In the genomic region with DNA sequence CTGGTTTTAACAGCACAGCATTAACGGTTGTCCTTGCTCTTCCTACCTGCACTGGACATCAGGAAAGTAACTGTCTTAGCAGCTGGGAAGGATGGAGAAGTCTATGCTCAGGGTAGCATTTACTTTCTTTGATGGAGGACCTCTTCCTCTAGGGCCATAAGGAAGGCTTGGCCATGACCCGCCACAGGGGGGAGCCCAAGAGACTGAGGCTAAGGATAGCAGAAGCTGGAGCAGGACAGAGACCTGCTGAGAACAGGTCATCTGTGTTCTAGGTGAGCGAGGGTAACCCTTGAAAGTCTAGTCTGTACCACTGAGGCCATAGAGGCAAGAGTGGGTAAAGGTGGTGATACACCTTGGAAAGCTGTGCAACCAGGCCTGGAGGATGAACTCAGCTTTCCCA, we compare ENCODE assay signal across 9 mouse cellular contexts. TPM values are rescaled to one million over a fixed set of nuclear protein-coding genes. Genes with fewer than 3 reads are reported as not detected.
DNase-seq lines count a peak whose midpoint lies in the region; ATAC-seq and TF ChIP-seq lines count a peak whose summit lies in the region.
"Had no signal": no experiment of that assay in that cellular context is flagged by ENCODE, and none has a peak within 500 bp of the region (broad histone marks: within the 10 kb centered on the region; RNA-seq: fewer than 3 reads in every experiment).

No protein-coding gene starts in this region.

- H3K9ac ChIP-seq in heart, embryonic 11.5 days (ENCODE audit: low read depth, low read length) = no peak overlapping the region
- H3K9ac ChIP-seq in intestine, embryonic 16.5 days (ENCODE audit: low read depth, low read length) = no peak overlapping the region
- H3K9ac ChIP-seq: hindbrain, embryonic 15.5 days had no signal

- ATAC-seq in heart, embryonic 11.5 days (replicated peaks; ENCODE audit: insufficient number of reproducible peaks, low FRiP score, low TSS enrichment) = no peak
- no peak for ATAC-seq in intestine, embryonic 16.5 days

- no peaks in the 10 kb centered on the region for H3K27me3 ChIP-seq in heart, embryonic 11.5 days (ENCODE audit: control insufficient read depth, insufficient read depth, low read length)
- no peaks in the 10 kb centered on the region for H3K27me3 ChIP-seq in small intestine, adult 2 months (ENCODE audit: control insufficient read depth, insufficient read depth, low read length)
- H3K27me3 ChIP-seq in intestine, embryonic 16.5 days (replicated peaks; ENCODE audit: control insufficient read depth, insufficient read depth, low read length) = no peaks in the 10 kb centered on the region
- H3K27me3 ChIP-seq: hindbrain, embryonic 15.5 days had no signal

- no peak overlapping the region for H3K27ac ChIP-seq in heart, embryonic 11.5 days (ENCODE audit: low read depth, low read length)
- H3K27ac ChIP-seq in cortical plate, adult 2 months (ENCODE audit: insufficient read depth, low read length) = no peak overlapping the region
- H3K27ac ChIP-seq in small intestine, adult 2 months (ENCODE audit: insufficient read depth, low read depth, low read length) = no peak overlapping the region
- H3K27ac ChIP-seq in intestine, embryonic 16.5 days (ENCODE audit: low read length) = no peak overlapping the region
- H3K27ac ChIP-seq: hindbrain, embryonic 15.5 days had no signal

- TF ChIP-seq CTCF in cortical plate, adult 2 months (IDR thresholded peaks at IDR 0.05; ENCODE audit: extremely low read depth, insufficient read depth, low read length) = peak; percentile 59
- TF ChIP-seq CTCF in small intestine, adult 2 months (IDR thresholded peaks at IDR 0.05; ENCODE audit: extremely low read depth, insufficient read length, insufficient replicate concordance, low read depth, low read length) = peak; percentile 38; the same call in 1 of the 2 replicates

- no peaks in the 10 kb centered on the region for H3K36me3 ChIP-seq in heart, embryonic 11.5 days (ENCODE audit: control insufficient read depth, insufficient read depth, low read length)
- no peaks in the 10 kb centered on the region for H3K36me3 ChIP-seq in small intestine, adult 2 months (ENCODE audit: control insufficient read depth, insufficient read depth, low read length)
- H3K36me3 ChIP-seq in intestine, embryonic 16.5 days (ENCODE audit: control insufficient read depth, insufficient read depth, low read length) = no peaks in the 10 kb centered on the region
- H3K36me3 ChIP-seq: hindbrain, embryonic 15.5 days had no signal

- TF ChIP-seq POLR2A in cortical plate, adult 2 months (IDR thresholded peaks at IDR 0.05; ENCODE audit: extremely low read depth, insufficient read depth, low read length) = no peak
- no peak for TF ChIP-seq POLR2A in small intestine, adult 2 months (IDR thresholded peaks at IDR 0.05; ENCODE audit: low read depth, low read length)

- no peaks in the 10 kb centered on the region for H3K9me3 ChIP-seq in heart, embryonic 11.5 days (replicated peaks; ENCODE audit: control insufficient read depth, low read length)
- H3K9me3 ChIP-seq in intestine, embryonic 16.5 days (ENCODE audit: control insufficient read depth, low read length) = no peaks in the 10 kb centered on the region
- H3K9me3 ChIP-seq: hindbrain, embryonic 15.5 days had no signal

- no peak overlapping the region for H3K4me3 ChIP-seq in heart, embryonic 11.5 days (ENCODE audit: low read depth, low read length)
- no peak overlapping the region for H3K4me3 ChIP-seq in cortical plate, adult 2 months (ENCODE audit: insufficient read depth, low read length)
- H3K4me3 ChIP-seq in small intestine, adult 2 months (ENCODE audit: low read depth, low read length) = no peak overlapping the region
- H3K4me3 ChIP-seq in intestine, embryonic 16.5 days (ENCODE audit: low read length) = no peak overlapping the region
- H3K4me3 ChIP-seq: hindbrain, embryonic 15.5 days had no signal

- peak; percentile 24 for DNase-seq in heart, adult 8-10 months (ENCODE audit: low spot score)
- peak; percentile 44 for DNase-seq in NIH3T3 (ENCODE audit: low read depth)
- DNase-seq in kidney, adult 9 months = peak; percentile 79
- DNase-seq in lung, adult 18-20 months = peak; percentile 46 to 59

- WGBS in heart, embryonic 11.5 days (ENCODE audit: insufficient replicate concordance) = 49% methylated on average over 3 of the region's 3 CpGs
- 51% methylated on average over 3 of the region's 3 CpGs for WGBS in small intestine, adult 2 months
- WGBS in intestine, embryonic 16.5 days = 66% methylated on average over 3 of the region's 3 CpGs

- H3K4me2 ChIP-seq in heart, embryonic 11.5 days = no peak overlapping the region
- no peak overlapping the region for H3K4me2 ChIP-seq in intestine, embryonic 16.5 days (ENCODE audit: low read depth, low read length)
- H3K4me2 ChIP-seq: hindbrain, embryonic 15.5 days had no signal

- no peaks in the 10 kb centered on the region for H3K4me1 ChIP-seq in heart, embryonic 11.5 days (ENCODE audit: control insufficient read depth, insufficient read depth, low read length)
- H3K4me1 ChIP-seq in cortical plate, adult 2 months (ENCODE audit: control insufficient read depth, insufficient read depth, low read length) = no peaks in the 10 kb centered on the region
- H3K4me1 ChIP-seq in small intestine, adult 2 months (ENCODE audit: control insufficient read depth, insufficient read depth, insufficient read length, low read length) = no peaks in the 10 kb centered on the region
- H3K4me1 ChIP-seq in intestine, embryonic 16.5 days (ENCODE audit: control insufficient read depth, insufficient read depth, low read length) = no peaks in the 10 kb centered on the region

RNA-seq across cellular contexts. Expression of gene Tenm4, which starts 19.8 kb away (rescaled TPM):
- 1 to 10 TPM in 2 of 4 experiments, under 1 TPM in 2; 0.34 to 1.4 (median 1.00) TPM for total RNA-seq in heart, adult 8-10 months (2022)
- polyA plus RNA-seq in heart, embryonic 11.5 days (2014; fragmentation: Nextera tagmentation; extraction: Ambion mirVana) = 9.4 and 11.4 TPM in 2 replicates
- 28.9 and 30.2 TPM in 2 replicates for polyA plus RNA-seq in cortical plate, adult 2 months (2012; rRNA removed)
- 0.47 and 0.79 TPM in 2 replicates for polyA plus RNA-seq in small intestine, adult 2 months (2012; rRNA removed)
- polyA plus RNA-seq in intestine, embryonic 16.5 days (2015; fragmentation: Nextera tagmentation; extraction: Ambion mirVana) = 13.6 and 14.3 TPM in 2 replicates

Comparison
In these comparisons a context has a peak if more than half of its experiments do, and no peak if none do; other contexts are left out.
1. DNase-seq: peak in every context shown above with its lines; median percentile 79 in kidney, adult 9 months; 52 in lung, adult 18-20 months; 44 in NIH3T3; 24 in heart, adult 8-10 months.